Mouse (Mus musculus) ES-Bruce4 (cell line): ENCODE results near the gene Trpv6. TPM values are rescaled to one million over a fixed set of nuclear protein-coding genes. Genes with fewer than 3 reads are reported as not detected.

ENCODE experiments used
- H3K27ac ChIP-seq: 2 replicates; pipeline ENCODE4 v1.5.1; 2012; ENCODE audit warnings: low read length, inconsistent platforms; ENCODE audit not compliant: insufficient read depth
- H3K27me3 ChIP-seq: 2 replicates; pipeline ENCODE4 v1.6.1; 2012; ENCODE audit warnings: mild to moderate bottlenecking, low read length, inconsistent platforms; ENCODE audit not compliant: control insufficient read depth, poor library complexity, insufficient read depth, severe bottlenecking
- H3K36me3 ChIP-seq: 2 replicates; pipeline ENCODE4 v1.6.1; 2012; ENCODE audit warnings: inconsistent platforms, mild to moderate bottlenecking, low read length, moderate library complexity; ENCODE audit not compliant: control insufficient read depth, poor library complexity, insufficient read depth, severe bottlenecking
- H3K4me1 ChIP-seq: one replicate; pipeline ENCODE4 v1.8.1; 2011; ENCODE audit warnings: low read length; ENCODE audit not compliant: control insufficient read depth, insufficient read depth
- H3K4me3 ChIP-seq: 2 replicates; pipeline ENCODE4 v1.5.1; 2011; ENCODE audit warnings: low read depth, mild to moderate bottlenecking, low read length
- H3K9ac ChIP-seq: 2 replicates; pipeline ENCODE4 v1.6.1; 2012; ENCODE audit warnings: low read depth, mild to moderate bottlenecking, inconsistent platforms; ENCODE audit not compliant: poor library complexity, severe bottlenecking
- H3K9me3 ChIP-seq: replicated peaks from 2 replicates; pipeline ENCODE4 v1.6.1; 2012; ENCODE audit warnings: mild to moderate bottlenecking, low read length, inconsistent platforms; ENCODE audit not compliant: control insufficient read depth, poor library complexity, insufficient read depth, severe bottlenecking
- CTCF ChIP-seq: IDR thresholded peaks from one replicate; pipeline ENCODE4 v1.8.1; 2011; ENCODE audit warnings: low read depth, low read length
- EP300 ChIP-seq: IDR thresholded peaks from 2 replicates; pipeline ENCODE4 v1.6.1; 2011; ENCODE audit warnings: low read depth, low read length; ENCODE audit not compliant: insufficient read depth
- POLR2A ChIP-seq: IDR thresholded peaks from one replicate; pipeline ENCODE4 v1.8.1; 2011; ENCODE audit warnings: low read length; ENCODE audit not compliant: insufficient read depth
- polyA plus RNA-seq: library from polyadenylated mRNA; stranded (reverse); fragments of >200 nt; gene quantifications from 2 replicates; pipeline ENCODE4 v1.2.4, GENCODE M21; 2011; ENCODE audit warnings: low read depth; ENCODE audit not compliant: missing spikeins, insufficient read depth, insufficient read length

The Trpv6 gene
- polyA plus RNA-seq, 1 experiment = not detected

GRCm38 (mm10) chr6:41621241-41621990 lies 14.8 kb downstream of the Trpv6 start:
- Histone ChIP-seq H3K36me3 (no peaks in the 10 kb centered on the region), H3K27me3 (no peaks in the 10 kb centered on the region), H3K9me3 (no peaks in the 10 kb centered on the region), H3K4me1 (no peaks in the 10 kb centered on the region), H3K27ac (no peak overlapping the region), H3K9ac (no peak overlapping the region), H3K4me3 (no peak overlapping the region)
- TF ChIP-seq POLR2A (no peak), EP300 (no peak)

GRCm38 (mm10) chr6:41620173-41620798 lies 15.9 kb downstream of the Trpv6 start:
- no peak overlapping the region for H3K27ac ChIP-seq
- no peaks in the 10 kb centered on the region for H3K27me3 ChIP-seq
- no peaks in the 10 kb centered on the region for H3K4me1 ChIP-seq
- H3K4me3 ChIP-seq = no peak overlapping the region
- no peaks in the 10 kb centered on the region for H3K9me3 ChIP-seq
- H3K36me3 ChIP-seq = no peaks in the 10 kb centered on the region
- no peak for TF ChIP-seq CTCF
- no peak for TF ChIP-seq EP300
- no peak for TF ChIP-seq POLR2A
- no peak overlapping the region for H3K9ac ChIP-seq

- Histone ChIP-seq H3K36me3 (no peaks in the 10 kb centered on the region), H3K27me3 (no peaks in the 10 kb centered on the region)
- TF ChIP-seq CTCF (no peak), EP300 (no peak), POLR2A (no peak)
Observed at GRCm38 (mm10) chr6:41607637-41608036, 28.6 kb downstream of the Trpv6 start.

GRCm38 (mm10) chr6:41606214-41606613 lies 30.0 kb downstream of the Trpv6 start:
- Histone ChIP-seq H3K4me3 (peak overlapping the region; percentile 79; the same call in 1 of the 2 replicates), H3K9ac (no peak overlapping the region), H3K36me3 (no peaks in the 10 kb centered on the region), H3K27me3 (no peaks in the 10 kb centered on the region), H3K9me3 (no peaks in the 10 kb centered on the region), H3K4me1 (no peaks in the 10 kb centered on the region), H3K27ac (no peak overlapping the region)
- no peak for TF ChIP-seq CTCF
- no peak for TF ChIP-seq POLR2A
- no peak for TF ChIP-seq EP300

More at GRCm38 (mm10) chr6:41607637-41608036, 28.6 kb downstream of the Trpv6 start:
- H3K27ac ChIP-seq = no peak overlapping the region
- H3K4me3 ChIP-seq = no peak overlapping the region
- H3K4me1 ChIP-seq = no peaks in the 10 kb centered on the region
- no peak overlapping the region for H3K9ac ChIP-seq
- no peaks in the 10 kb centered on the region for H3K9me3 ChIP-seq

GRCm38 (mm10) chr6:41605794-41606104 lies 30.5 kb downstream of the Trpv6 start:
- Histone ChIP-seq H3K4me3 (peak overlapping the region; percentile 79), H3K36me3 (no peaks in the 10 kb centered on the region), H3K27me3 (no peaks in the 10 kb centered on the region), H3K4me1 (no peaks in the 10 kb centered on the region), H3K27ac (no peak overlapping the region), H3K9ac (peak overlapping the region; percentile 82), H3K9me3 (no peaks in the 10 kb centered on the region)
- no peak for TF ChIP-seq POLR2A
- TF ChIP-seq EP300 = no peak
- no peak for TF ChIP-seq CTCF

- peak within 1 kb of the TSS; percentile 79 for H3K4me3 ChIP-seq
- no peaks in the 10 kb centered on the region for H3K27me3 ChIP-seq
- no peaks in the 10 kb centered on the region for H3K36me3 ChIP-seq
- no peak within 1 kb of the TSS for H3K27ac ChIP-seq
- no peaks in the 10 kb centered on the region for H3K4me1 ChIP-seq
- no peaks in the 10 kb centered on the region for H3K9me3 ChIP-seq
- TF ChIP-seq EP300 (no peak), POLR2A (no peak), CTCF (no peak)
- H3K9ac ChIP-seq = peak within 1 kb of the TSS; percentile 82
Observed at GRCm38 (mm10) chr6:41605061-41605793, 31.0 kb downstream of the Trpv6 start, which contains the start of gene Ephb6. Ephb6 (plus strand) TSS chr6:41605482.
